Mouse (Mus musculus) WW6 (cell line): ENCODE data around the gene Abraxas1.

ENCODE experiments used
- DNase-seq: peaks from one replicate; pipeline ENCODE4 v3.0.0-alpha.2; 2013; ENCODE audit warnings: low read depth, low spot score

Gene Abraxas1

GRCm38 (mm10) chr5:100820483-100821184 is at the start of gene Abraxas1:
Abraxas1 (minus strand) TSS chr5:100820965.
- no peak for DNase-seq

DNA sequence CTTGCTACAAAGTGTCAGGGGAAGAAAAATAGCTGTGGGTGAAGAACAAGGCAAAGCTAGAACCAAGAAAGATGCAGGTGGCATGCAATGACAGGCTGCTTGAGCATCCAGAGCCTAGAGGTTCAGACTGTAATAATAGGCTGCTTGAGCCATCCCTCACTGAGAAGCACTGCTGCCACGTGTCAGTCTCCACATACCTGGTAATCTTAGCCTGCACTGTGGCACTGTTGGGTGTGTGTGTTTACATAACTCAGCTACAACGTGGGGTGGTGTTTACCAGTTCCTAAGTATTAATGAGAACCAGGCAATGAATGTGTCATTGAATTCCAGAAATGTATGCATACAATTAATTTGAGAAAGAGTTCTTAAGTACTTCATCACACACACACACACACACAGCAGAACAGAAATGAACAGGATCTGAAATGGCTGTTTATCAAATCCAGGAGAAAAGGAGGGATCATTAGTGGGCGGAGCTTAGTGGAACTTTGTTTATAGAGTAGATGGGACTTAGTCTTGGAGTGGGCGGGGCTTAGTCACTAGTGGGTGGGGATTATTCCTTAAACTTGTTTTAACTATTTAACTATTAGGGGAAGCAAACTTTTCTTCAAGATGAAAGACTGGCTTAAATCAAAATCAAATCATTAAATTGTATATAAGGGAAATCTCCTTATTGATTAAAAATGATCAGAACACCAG is 48.6 kb upstream of the Abraxas1 start:
- no peak for DNase-seq

- DNase-seq, result no peak
These were observed 45.4 kb upstream of the Abraxas1 start for GRCm38 (mm10) chr5:100866183-100866582.

DNA sequence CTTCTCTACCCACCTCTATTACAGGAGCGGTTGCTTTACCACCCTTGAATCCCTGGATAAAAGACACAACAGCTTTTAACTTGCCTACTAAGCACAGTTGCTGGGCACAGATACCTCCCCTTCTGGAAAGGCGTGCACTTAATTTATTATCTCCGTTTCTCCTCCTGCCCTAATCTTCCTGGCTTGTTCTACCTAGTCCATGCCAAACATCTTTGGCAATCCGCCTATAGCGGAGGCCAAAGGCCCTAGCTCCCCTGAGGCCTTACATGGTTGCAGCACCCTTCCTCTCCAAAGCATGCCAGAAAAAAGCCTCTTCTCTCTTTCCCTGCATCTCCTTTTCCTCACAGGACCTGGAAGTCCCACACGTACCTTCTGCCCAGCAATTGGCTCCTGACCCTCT is 43.7 kb upstream of the Abraxas1 start:
- DNase-seq, result no peak

DNA sequence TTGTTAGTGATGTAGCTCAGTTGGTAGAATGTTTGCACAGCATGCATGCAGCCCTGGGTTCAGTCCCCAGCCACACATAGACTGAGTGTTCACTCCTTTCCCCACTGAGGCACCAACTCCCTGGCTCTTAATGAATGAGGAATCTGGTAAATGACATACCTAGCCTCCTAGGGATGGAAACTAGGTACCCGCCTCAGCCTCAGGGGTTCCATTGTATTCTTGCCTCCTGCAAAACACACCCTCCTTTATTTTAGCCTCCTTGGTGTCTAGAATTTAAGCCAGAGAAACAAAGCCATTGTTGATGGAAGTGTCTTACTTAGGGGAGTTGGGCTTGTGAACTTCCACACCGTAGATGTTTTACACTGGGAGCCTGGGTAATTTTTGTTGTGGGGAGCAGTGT is 42.3 kb upstream of the Abraxas1 start:
- DNase-seq, result no peak

DNA sequence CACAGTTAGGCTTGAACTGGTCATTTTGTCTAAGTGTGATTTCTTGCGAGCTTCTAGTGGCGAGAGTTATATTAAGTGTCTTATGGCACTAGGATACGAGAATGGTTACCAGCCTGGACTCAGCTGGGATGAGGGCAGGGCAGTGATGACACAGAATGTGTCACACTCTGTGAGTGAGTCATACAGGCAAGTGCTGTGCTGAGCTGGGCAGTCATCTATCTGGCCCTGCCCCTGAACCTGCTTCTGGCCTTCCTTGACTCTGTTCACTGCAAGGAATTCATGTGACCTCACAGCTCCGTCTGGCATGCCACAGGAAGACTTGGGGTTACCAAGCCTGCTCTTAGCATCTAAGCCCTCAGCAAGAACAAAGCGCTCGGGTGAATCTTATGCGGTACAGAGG is 41.0 kb upstream of the Abraxas1 start:
- DNase-seq, result no peak

GRCm38 (mm10) chr5:100861140-100861539 is 40.4 kb upstream of the Abraxas1 start:
- no peak for DNase-seq

DNA sequence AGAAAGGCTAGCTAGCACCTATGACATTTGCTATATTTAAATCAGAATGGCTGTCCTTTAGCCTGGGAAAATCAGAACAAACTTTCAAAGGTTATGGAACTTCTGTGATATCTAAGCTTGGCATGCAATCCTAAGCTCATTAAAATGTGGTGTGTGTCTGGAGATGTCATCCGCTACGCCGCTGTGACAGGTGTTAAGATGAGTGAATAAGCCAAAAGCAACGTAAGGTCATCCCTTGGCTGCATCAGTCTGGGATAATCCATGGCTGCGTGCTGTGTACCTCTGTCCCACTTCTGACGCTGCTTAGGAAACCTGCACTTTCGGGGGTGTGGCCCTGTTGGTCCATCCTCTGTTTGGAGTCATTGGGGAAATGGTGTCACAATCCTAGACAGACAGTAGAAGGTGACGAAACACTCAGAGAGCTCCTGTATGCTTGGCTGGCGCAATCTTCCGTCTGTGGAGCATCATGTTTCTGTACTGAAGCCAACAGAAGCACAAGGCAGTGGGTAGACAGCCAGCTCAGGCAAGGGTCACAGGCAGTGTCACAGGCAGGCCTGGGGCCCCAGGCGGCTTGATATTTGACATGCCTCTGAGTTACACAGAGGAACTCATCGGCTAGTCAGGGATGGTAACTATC is 39.8 kb upstream of the Abraxas1 start:
- DNase-seq, result no peak

DNA sequence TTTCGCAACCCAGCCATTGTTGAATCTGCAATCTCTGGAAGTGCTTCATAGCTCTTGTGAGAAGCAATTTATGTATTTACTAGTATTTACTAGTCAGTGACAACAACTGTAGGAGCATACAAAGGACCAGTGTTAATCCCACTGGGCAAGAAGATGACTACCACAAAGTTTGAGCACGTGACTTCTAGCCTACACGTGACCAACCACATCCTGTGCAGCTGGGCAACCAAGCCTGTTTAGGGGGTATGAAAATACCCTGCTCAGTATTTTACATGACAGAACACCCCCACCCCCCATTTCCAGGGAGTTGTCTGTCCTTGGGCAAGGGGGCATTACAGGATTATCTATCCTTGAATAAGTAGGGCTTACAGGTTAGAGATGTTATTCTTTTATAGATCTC is 35.8 kb upstream of the Abraxas1 start:
- DNase-seq, result no peak

GRCm38 (mm10) chr5:100853963-100854362 is 33.2 kb upstream of the Abraxas1 start:
- DNase-seq, result no peak

DNA sequence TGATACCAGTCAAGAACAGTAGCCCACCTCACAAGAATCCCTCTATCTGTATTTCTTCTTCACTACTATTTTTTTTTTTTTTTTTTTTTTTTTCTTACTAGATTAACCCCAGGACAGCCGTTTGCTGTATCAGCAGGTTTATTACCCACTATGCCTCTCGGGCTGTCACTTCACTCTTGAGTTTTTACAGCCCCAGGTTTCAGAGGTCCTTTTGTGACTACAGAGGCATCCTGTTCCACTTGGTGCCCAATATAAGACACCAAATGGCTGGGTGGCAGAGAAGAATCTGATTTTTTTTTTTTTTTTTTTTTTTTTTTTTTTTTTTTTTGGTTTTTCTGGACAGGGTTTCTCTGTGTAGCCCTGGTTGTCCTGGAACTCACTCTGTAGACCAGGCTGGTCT is 26.4 kb upstream of the Abraxas1 start:
- DNase-seq, result no peak

DNA sequence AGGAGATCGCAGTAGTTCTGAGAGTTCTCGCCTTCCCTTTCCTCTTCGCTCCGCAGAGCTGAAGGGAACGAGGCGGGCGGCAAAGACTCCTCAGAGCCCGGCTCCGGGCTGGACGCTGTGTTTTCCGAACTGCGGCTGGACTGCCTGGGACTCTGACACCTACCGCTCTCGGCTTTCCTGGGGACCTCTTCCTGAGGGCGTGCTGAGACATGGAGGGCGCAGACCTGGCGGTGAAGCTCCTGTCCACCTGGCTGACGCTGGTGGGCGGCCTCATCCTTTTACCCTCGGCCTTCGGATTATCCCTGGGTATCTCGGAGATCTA is 25.8 kb upstream of the Abraxas1 start:
- no peak for DNase-seq

DNA sequence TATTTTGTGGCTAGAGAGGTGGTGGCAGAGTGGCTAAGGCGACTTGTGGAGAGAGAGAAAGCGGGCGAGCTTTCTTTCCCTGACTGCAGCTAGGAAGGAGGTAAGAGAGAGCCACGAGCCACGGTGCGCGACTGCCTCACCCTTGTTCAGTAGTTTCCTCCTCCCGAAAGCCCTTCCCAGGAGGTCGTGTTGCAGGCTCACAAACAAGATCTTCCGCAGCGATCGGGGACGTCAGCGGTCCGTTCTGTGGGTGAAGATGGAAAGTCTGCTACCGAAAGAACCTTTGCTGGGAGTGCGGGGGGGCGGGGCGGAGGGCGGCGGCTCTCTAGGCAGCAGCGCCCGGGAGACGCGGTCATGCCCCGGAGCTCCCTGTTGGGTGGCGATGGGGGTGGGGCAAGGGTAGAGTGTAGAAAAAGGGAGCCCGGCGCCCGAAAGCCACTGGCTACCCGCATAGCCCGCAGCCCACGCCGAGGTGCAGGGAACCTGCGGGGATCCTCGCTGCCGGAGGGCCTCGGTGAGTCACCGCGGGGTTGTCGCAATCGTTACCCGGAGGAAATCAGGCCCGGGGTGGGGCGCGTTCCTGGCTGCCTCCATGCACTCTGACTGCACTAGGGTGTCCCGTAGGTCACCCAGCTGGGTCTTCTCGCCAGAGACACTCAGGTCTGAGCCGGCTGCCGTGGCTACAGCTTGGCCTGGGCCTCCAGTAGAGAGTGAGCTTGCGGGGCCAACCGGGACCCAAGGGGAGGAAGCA is 25.3 kb upstream of the Abraxas1 start:
- DNase-seq, result no peak

- DNase-seq, result no peak
These were observed 24.7 kb upstream of the Abraxas1 start, which contains the start of gene Gpat3 for GRCm38 (mm10) chr5:100845485-100845847. Gpat3 (plus strand) TSS chr5:100845713.

DNA sequence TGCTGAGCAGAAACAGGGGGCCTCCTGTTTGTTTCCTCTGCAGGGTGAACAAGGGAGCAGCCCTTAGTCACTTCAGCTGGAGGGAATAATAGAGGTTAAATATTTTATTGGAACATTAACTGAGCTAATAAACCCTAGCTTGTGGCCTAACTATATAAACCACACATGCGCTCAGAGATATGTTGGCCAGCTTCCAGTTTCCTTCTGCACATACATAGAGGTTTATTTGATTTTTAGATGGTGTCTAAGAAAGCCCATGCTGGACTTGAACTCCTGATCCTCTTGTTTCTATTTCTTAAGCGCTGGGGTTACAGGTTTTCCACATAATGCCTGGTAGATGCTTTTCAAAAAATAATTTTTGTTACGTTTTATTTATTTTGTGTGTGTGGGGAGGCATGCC is 23.7 kb upstream of the Abraxas1 start:
- no peak for DNase-seq

DNA sequence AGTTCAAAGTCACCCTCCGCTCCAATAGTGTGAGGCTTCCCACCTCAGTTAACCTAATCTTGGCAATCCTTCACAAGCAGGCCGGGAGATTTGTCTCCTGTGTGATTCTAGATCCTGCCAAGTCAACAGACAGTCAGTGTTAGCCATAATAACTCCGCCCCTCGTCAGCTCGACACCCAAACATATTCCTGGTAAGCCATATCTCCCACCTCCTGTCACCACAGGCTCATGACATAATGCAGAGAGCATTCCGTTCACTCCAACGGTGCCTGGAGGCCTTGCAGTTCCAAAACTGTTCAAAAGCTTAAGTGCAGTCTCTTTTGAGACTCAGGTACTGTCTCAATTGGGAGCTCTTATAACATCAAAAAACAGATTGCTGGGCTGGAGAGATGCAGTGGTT is 17.1 kb upstream of the Abraxas1 start:
- no peak for DNase-seq

- DNase-seq, result no peak
These were observed 15.2 kb upstream of the Abraxas1 start for GRCm38 (mm10) chr5:100835862-100836538.

DNA sequence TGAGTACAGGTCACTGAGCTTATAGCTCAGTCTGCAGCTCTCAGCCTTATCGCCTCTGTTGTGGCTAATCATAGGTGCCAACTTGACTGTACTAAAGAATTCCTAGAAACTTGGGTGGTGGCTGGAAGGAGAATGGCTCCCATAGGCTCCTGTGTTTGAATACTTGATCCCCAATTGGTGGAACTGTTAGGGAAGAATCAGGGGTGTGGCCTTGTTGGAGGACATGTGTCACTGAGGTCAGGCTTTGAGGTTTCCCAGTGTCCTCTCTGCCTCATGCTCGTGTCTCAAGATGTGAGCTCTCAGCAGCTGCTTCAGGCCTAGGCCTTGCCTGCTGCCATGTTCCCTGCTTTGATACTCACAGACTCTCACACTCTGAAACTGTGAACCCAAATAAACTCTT is 13.1 kb upstream of the Abraxas1 start:
- no peak for DNase-seq

DNA sequence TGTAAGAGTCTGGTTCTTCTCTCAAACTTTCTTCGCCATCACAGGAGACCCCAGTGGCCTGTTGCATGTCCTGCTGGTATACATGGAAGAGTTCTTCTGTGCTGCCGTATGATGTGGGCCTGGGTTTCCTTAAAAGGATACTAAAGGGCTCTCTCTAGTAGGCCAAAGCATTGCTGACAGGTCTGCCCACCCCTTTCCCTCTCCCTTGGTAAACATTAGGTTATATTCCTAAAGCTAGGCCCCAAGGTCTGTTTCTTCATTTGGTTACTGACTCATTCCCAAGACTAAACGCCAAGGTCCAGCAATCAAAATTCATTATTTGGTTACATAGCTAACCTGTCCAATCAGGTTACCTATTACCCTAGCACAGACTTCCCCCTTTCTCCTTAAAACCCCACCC is 11.9 kb upstream of the Abraxas1 start:
- DNase-seq, result no peak

GRCm38 (mm10) chr5:100828701-100829100 is 7.9 kb upstream of the Abraxas1 start:
- no peak for DNase-seq

DNA sequence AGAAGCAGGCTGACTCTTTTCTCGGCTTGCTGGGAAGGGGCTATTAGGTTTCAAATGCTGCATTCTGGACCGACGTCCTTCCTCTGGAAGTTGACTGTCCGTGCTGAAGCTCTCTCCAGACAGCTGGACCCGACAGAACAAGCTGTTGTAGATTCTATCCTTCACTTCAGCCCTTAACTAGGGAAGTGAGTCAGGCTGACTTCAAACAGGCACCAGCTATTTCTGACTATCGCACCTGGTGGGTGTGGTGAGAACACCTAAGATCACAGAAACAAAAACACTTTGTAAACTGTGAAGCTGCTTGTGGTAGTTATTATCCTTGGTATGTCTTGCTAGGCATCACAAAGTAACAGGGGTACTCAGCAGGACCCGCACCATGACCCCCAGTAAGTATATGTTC is 5.8 kb upstream of the Abraxas1 start:
- DNase-seq, result no peak

- DNase-seq, result no peak
These were observed 5.2 kb upstream of the Abraxas1 start for GRCm38 (mm10) chr5:100825975-100826374.
